Mouse (Mus musculus) embryo, embryonic 10 days (tissue): ENCODE measurements at regions not wholly inside any gene's neighbourhood (a gene's known extent, or its start where the extent isn't known, plus 50 kb on each side); places are given as distances from the start of the nearest gene placed in this dataset.

Experiments
- DNase-seq: peaks from one replicate; pipeline ENCODE4 v3.0.0-alpha.2; 2015; ENCODE audit warnings: low spot score

DNA sequence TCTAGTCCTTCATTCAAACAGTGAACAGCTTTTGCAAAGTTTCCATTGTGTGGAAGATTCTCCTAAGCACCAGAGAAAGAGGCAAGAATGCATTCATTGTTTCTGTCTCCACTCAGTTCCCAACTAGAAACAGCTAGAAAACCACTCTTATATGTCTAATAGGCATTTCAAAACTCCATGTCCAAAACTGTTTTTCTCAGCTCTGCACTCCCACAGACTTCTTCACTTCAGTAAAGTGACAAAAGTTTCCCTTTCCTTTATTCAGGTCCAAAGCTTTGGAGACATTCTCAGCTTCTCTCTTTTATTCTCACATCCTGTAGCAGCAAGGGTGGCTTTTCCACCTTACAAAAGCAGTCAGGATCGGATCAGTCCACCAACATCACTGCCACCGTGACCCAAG lies 166.0 kb downstream of the Mreg start:
- no peak for DNase-seq

GRCm38 (mm10) chr1:72038518-72038917 lies 173.6 kb downstream of the Mreg start:
- DNase-seq: no peak

DNA sequence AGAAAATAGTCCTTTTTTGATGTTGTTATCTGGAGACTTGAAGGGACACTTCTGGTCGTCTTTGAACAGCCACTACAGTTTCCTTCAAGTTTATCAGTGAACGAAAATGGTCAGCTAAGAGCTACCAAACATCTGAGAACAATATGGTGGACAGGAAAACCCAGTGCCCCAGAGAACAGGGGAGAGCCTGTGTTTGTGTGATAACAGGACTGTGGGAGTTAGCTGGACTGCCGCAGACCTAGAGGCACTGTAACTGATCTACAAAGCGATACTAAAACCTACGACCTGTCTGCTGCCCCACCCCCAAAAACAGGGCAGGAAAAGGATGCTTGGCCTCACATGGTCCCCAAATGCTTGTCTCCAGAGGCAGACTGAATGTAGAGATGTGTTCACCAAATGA lies 175.5 kb downstream of the Mreg start:
- no peak for DNase-seq

- DNase-seq: no peak
Measured at GRCm38 (mm10) chr1:72036141-72036540, 176.0 kb downstream of the Mreg start.

DNA sequence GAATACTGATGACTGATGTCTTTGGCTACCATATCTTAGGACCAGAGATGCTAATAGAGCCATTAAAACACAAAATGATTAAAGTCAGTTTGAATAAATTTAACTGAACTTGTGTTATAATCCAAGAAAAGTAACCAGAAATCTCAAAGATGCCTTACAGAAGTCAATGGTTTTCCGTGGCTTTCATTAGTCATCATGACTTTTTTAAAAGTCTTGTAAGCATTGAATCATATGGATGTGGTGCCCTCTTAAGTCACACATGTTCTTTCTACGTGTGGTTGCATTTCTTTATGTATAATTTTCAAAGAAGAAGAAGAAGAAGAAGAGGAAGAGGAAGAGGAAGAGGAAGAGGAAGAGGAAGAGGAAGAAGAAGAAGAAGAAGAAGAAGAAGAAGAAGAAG lies 178.2 kb downstream of the Mreg start:
- DNase-seq: no peak

- DNase-seq: no peak
Measured at GRCm38 (mm10) chr1:72032214-72032613, 179.9 kb downstream of the Mreg start.

DNA sequence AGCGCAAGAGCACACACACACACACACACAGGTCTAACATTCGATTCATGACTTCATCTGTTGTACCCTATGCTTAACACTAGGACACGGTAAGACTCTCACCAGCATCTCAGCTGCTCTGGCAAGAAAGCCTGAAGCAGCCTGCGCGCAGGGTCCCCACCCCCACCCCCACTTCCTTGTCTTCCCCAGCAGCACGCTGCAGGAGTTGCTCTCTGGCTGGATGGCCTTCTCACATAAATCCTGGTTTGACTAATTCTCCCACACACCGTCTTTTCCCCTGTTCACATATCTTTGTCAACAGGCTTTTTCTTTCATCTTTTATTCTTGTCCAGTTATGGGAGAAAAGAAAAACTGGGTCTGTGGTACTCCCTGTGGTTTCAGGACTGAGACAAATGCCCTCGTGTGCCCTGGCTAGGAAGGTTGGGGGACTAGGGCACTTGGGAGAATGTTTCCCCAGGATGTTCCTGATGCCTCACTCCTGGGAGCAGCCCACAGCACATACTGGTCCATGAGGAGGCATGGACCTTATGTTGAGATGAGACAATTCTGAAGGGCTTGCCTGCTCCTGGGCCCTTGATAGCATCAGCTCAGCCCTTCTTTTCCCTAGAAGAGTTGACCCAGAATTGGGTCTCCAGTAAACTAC lies 181.2 kb downstream of the Mreg start:
- peak; percentile 8 for DNase-seq

GRCm38 (mm10) chr1:72029625-72030024 lies 182.5 kb downstream of the Mreg start:
- no peak for DNase-seq

DNA sequence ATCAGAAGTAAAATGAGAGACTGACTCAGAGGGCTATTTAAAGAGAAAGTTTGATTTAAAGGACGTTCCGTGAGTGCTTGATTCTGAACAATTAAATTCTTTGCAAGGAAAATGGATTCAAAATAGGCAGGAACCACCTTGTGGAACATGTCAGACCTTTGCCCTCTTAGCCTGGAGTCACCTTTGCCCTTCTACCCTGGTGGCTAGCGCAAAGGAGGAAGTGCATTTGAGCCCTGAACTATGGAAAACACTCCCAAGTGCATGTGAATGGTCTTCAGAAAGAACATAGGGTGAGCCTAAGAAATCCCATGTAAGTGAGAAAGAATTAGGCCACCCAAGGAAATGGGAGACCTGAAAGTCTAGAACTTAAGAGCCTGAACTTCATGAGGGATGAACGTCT lies 185.2 kb downstream of the Mreg start:
- no peak for DNase-seq

GRCm38 (mm10) chr1:72022631-72023030 lies 189.5 kb downstream of the Mreg start:
- no peak for DNase-seq

GRCm38 (mm10) chr1:72018479-72019222 lies 193.5 kb downstream of the Mreg start:
- DNase-seq: no peak

DNA sequence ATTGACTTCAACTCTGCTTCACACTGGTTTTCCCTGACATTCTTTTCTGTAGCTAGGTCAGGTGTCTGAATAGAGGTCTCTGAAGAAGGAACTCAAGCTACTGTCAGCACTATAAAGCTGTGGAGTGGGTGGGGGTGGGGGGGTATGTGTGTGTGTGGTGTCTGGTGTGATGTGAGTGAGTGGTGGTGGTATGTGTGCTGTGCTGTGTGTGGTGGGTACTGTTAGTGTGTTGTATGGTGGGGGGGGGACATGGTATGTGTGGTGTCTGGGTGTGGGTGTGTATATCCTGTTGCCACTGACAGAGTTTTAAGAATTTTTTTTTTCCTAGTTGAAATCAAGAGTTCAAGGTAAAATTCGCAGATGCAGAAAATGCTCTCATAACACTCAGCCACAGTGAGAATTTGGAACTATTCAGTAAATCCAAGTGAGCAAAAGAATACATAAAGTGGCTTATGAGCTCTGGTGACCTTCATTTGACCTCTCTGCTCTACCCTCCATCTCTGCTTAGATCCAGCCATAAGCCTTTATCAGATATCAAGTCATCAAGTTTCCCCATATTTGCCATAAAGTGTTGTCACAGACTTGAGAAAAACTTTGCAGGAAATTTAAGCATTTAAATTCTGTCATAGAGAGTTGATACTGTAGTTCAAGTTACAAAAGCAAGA lies 194.2 kb downstream of the Mreg start:
- no peak for DNase-seq

- no peak for DNase-seq
Measured at GRCm38 (mm10) chr1:72015471-72015870, 196.6 kb downstream of the Mreg start.

- no peak for DNase-seq
Measured at GRCm38 (mm10) chr1:72014580-72014979, 197.5 kb downstream of the Mreg start.

- no peak for DNase-seq
Measured at GRCm38 (mm10) chr1:72013863-72014262, 198.2 kb downstream of the Mreg start.

DNA sequence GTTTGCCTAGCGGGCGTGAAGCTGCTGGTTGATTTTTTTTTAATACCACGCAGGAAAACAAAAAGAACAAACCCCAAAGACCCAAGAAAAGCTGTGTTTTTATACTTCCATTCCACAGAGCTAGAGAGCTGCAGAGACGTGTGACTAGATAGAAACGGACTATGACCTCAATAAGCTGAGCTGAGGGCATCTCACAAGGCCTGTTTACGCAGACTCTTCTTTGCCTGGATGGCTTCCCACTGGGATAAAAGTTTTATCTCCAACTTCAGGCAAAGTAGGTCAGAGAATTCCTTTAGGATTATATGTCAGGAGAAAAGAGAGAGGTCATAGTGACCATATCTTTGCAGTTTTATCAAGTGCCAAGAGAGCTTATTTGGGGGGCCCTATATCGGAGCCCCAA lies 199.4 kb downstream of the Mreg start:
- DNase-seq: no peak

DNA sequence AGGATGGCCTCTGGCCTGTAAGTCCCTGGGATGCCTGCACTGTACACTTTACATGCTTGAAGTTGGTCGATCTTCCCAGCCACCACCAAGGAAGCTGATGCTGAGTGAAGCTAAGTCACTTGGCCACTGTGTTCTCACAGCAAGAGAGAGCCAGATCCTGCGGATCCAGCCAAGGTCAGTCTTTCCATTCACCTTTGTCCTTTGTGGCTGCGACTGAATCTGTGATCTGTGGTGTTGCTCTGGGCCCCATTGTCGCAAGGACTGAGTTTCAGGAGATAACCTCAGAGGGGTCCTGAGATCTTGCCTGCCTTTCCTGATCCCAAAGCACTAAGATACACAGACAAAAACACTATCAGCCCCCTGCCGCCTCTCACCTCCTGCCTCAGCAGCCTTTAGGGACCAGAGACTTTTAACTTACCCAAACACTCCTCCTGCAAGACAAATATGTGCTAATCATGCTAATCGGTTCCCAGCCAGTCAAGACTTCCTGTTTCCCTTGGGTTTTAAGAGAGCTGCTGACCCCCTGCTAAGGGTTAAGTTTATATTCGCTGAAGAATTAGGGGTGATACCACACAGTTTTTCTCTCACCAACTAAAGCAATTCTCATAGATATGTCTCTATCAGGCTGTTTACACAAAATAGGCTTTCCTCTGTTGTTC lies 202.7 kb downstream of the Mreg start:
- DNase-seq: no peak

GRCm38 (mm10) chr1:72006696-72007291 lies 205.3 kb downstream of the Mreg start:
- no peak for DNase-seq

GRCm38 (mm10) chr1:72005956-72006355 lies 206.2 kb downstream of the Mreg start:
- DNase-seq: no peak

DNA sequence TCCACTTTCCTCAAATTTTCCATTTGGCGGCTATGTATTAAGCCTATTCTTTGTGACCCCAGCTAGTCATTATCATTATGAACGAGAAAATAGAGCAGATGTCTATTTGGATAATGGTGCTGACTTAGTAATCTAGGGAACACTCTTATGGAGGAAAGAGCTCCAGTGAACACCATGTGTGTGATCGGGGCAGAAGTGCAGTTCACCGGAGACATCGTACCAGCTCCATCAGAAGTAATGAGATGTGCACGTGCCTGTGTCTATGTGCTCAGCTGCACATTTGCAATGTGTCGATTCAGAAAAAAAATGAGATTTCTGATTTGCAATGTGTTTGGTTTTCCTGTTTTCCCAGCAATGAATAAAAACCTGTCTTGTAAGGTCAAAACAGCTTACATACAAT lies 206.6 kb downstream of the Mreg start:
- DNase-seq: no peak

GRCm38 (mm10) chr1:72003424-72004278 lies 208.5 kb downstream of the Mreg start:
- DNase-seq: no peak
